Mouse (Mus musculus) inflammation-experienced regulatory T-cells (primary cell): ENCODE results near the gene Letm1. TPM values are rescaled to one million over a fixed set of nuclear protein-coding genes. Genes with fewer than 3 reads are reported as not detected.

Experiments
- polyA plus RNA-seq, 2 experiments: library from polyadenylated mRNA; unstranded; fragments of 100-300 nt; shearing (Covaris generic); gene quantifications; one replicate each; pipeline ENCODE4 v1.2.1; 2017

Gene Letm1
- polyA plus RNA-seq = 100 to 1,000 TPM in 1 of 2 experiments, 10 to 100 TPM in 1; 96.4 to 113 TPM

GRCm38 (mm10) chr5:33782345-33782998 lies at the start of gene Letm1:
TSS of gene Letm1 (minus strand) at chr5:33782817.

GRCm38 (mm10) chr5:33819876-33820732 lies 37.5 kb upstream of the Letm1 start, which contains the start of gene Nsd2:
TSS of gene Nsd2 (plus strand) at chr5:33820725.

GRCm38 (mm10) chr5:33721541-33722265 lies 60.9 kb downstream of the Letm1 start, which contains the start of gene Fgfr3:
TSS of gene Fgfr3 (plus strand) at chr5:33721674.

Other genes starting within 250 kb of the Letm1 start
- 10 to 100 TPM; 67.7 to 78.0 TPM for gene Fam53a, start 153.2 kb downstream of the Letm1 start, polyA plus RNA-seq
- gene Gm9903, start 152.9 kb downstream of the Letm1 start, polyA plus RNA-seq = 1 to 10 TPM in 1 of 2 experiments, under 1 TPM in 1; 0.20 to 1.2 TPM
- 100 to 1,000 TPM; 147 to 155 TPM for gene Slbp, start 130.2 kb downstream of the Letm1 start, polyA plus RNA-seq
- gene Tacc3, start 124.7 kb downstream of the Letm1 start, polyA plus RNA-seq = 10 to 100 TPM in 1 of 2 experiments, 1 to 10 TPM in 1; 9.3 to 17.1 TPM
- 10 to 100 TPM; 31.9 to 38.8 TPM for gene Tmem129, start 124.4 kb downstream of the Letm1 start, polyA plus RNA-seq
- under 1 TPM; 0.36 to 0.53 TPM for gene Fgfr3, start 61.1 kb downstream of the Letm1 start, polyA plus RNA-seq
- gene Nsd2, start 37.9 kb upstream of the Letm1 start, polyA plus RNA-seq = 10 to 100 TPM; 23.5 to 29.7 TPM
- gene Nelfa, start 153.6 kb upstream of the Letm1 start, polyA plus RNA-seq = 10 to 100 TPM; 45.7 to 51.7 TPM
- gene Gm1673, start 200.6 kb upstream of the Letm1 start, polyA plus RNA-seq = not detected
- under 1 TPM in 1 of 2 experiments, not detected in 1; 0.28 TPM for gene Nat8l, start 213.2 kb upstream of the Letm1 start, polyA plus RNA-seq